Mouse (Mus musculus): ENCODE measurements at regions not wholly inside any gene's neighbourhood (a gene's known extent, or its start where the extent isn't known, plus 50 kb on each side); places are given as distances from the start of the nearest gene placed in this dataset.
"Not testable (repeated sequence)": the region's sequence is repeated elsewhere in the genome, so short reads cannot be mapped to it uniquely, and the experiment has no call there.

- ATAC-seq (ENCODE audit: low FRiP score, low TSS enrichment) (no peak), DNase-seq (no peak)
- Histone ChIP-seq H3K27me3 (ENCODE audit: control insufficient read depth, insufficient read depth, low read length) (no peaks in the 10 kb centered on the region), H3K27ac (replicated peaks; ENCODE audit: low read depth, low read length) (no peak overlapping the region), H3K4me1 (ENCODE audit: control insufficient read depth, insufficient read depth, low read length) (no peaks in the 10 kb centered on the region), H3K9ac (replicated peaks; ENCODE audit: low read length) (no peak overlapping the region), H3K4me3 (replicated peaks; ENCODE audit: low read depth, low read length) (no peak overlapping the region), H3K36me3 (ENCODE audit: control insufficient read depth, insufficient read depth, low read length) (no peaks in the 10 kb centered on the region), H3K9me3 (ENCODE audit: control insufficient read depth, low read length) (no peaks in the 10 kb centered on the region), H3K4me2 (ENCODE audit: low read length) (no peak overlapping the region)
Measured at GRCm38 (mm10) chr1:145139267-145139651, 364.0 kb upstream of the Rgs18 start.

GRCm38 (mm10) chr1:145138452-145139266 lies 363.4 kb upstream of the Rgs18 start:
- WGBS = 58% methylated on average over 2 of the region's 2 CpGs
- H3K36me3 ChIP-seq (ENCODE audit: control insufficient read depth, insufficient read depth, low read length) = no peaks in the 10 kb centered on the region
- no peaks in the 10 kb centered on the region for H3K27me3 ChIP-seq (ENCODE audit: control insufficient read depth, insufficient read depth, low read length)
- H3K9me3 ChIP-seq (ENCODE audit: control insufficient read depth, low read length) = no peaks in the 10 kb centered on the region
- ATAC-seq (ENCODE audit: low FRiP score, low TSS enrichment) (no peak), DNase-seq (peak; percentile 49)
- H3K4me2 ChIP-seq (ENCODE audit: low read length) = no peak overlapping the region
- no peak overlapping the region for H3K9ac ChIP-seq (replicated peaks; ENCODE audit: low read length)
- H3K27ac ChIP-seq (replicated peaks; ENCODE audit: low read depth, low read length) = no peak overlapping the region
- H3K4me1 ChIP-seq (ENCODE audit: control insufficient read depth, insufficient read depth, low read length) = no peaks in the 10 kb centered on the region
- H3K4me3 ChIP-seq (replicated peaks; ENCODE audit: low read depth, low read length) = no peak overlapping the region

- Histone ChIP-seq H3K4me1 (ENCODE audit: control insufficient read depth, insufficient read depth, low read length) (no peaks in the 10 kb centered on the region), H3K27me3 (ENCODE audit: control insufficient read depth, insufficient read depth, low read length) (no peaks in the 10 kb centered on the region), H3K36me3 (ENCODE audit: control insufficient read depth, insufficient read depth, low read length) (no peaks in the 10 kb centered on the region), H3K9me3 (ENCODE audit: control insufficient read depth, low read length) (no peaks in the 10 kb centered on the region), H3K4me2 (ENCODE audit: low read length) (no peak overlapping the region), H3K27ac (replicated peaks; ENCODE audit: low read depth, low read length) (no peak overlapping the region), H3K9ac (replicated peaks; ENCODE audit: low read length) (no peak overlapping the region), H3K4me3 (replicated peaks; ENCODE audit: low read depth, low read length) (no peak overlapping the region)
- WGBS = 79% methylated on average over 1 of the region's 1 CpGs
- no peak for ATAC-seq (ENCODE audit: low FRiP score, low TSS enrichment)
- no peak for DNase-seq
Measured at GRCm38 (mm10) chr1:145131020-145131419, 355.8 kb upstream of the Rgs18 start.

- no peaks in the 10 kb centered on the region for H3K9me3 ChIP-seq (ENCODE audit: control insufficient read depth, low read length)
- DNase-seq = no peak
- no peak overlapping the region for H3K9ac ChIP-seq (replicated peaks; ENCODE audit: low read length)
- H3K36me3 ChIP-seq (ENCODE audit: control insufficient read depth, insufficient read depth, low read length) = no peaks in the 10 kb centered on the region
- no peak overlapping the region for H3K27ac ChIP-seq (replicated peaks; ENCODE audit: low read depth, low read length)
- ATAC-seq (ENCODE audit: low FRiP score, low TSS enrichment) = no peak
- no peaks in the 10 kb centered on the region for H3K4me1 ChIP-seq (ENCODE audit: control insufficient read depth, insufficient read depth, low read length)
- H3K4me3 ChIP-seq (replicated peaks; ENCODE audit: low read depth, low read length) = no peak overlapping the region
- H3K4me2 ChIP-seq (ENCODE audit: low read length) = no peak overlapping the region
- no peaks in the 10 kb centered on the region for H3K27me3 ChIP-seq (ENCODE audit: control insufficient read depth, insufficient read depth, low read length)
- WGBS = 65% methylated on average over 1 of the region's 1 CpGs
Measured at GRCm38 (mm10) chr1:145113171-145113570, 337.9 kb upstream of the Rgs18 start.

GRCm38 (mm10) chr1:145106771-145107170 lies 331.5 kb upstream of the Rgs18 start:
- not testable (repeated sequence) for H3K4me3 ChIP-seq (replicated peaks; ENCODE audit: low read depth, low read length)

GRCm38 (mm10) chr1:145065255-145065854 lies 290.1 kb upstream of the Rgs18 start:
- H3K36me3 ChIP-seq (ENCODE audit: control insufficient read depth, insufficient read depth, low read length) = no peaks in the 10 kb centered on the region
- no peaks in the 10 kb centered on the region for H3K4me1 ChIP-seq (ENCODE audit: control insufficient read depth, insufficient read depth, low read length)
- no peak overlapping the region for H3K4me2 ChIP-seq (ENCODE audit: low read length)
- peak; percentile 43 for DNase-seq
- no peak overlapping the region for H3K9ac ChIP-seq (replicated peaks; ENCODE audit: low read length)
- no peak overlapping the region for H3K4me3 ChIP-seq (replicated peaks; ENCODE audit: low read depth, low read length)
- no peak overlapping the region for H3K27ac ChIP-seq (replicated peaks; ENCODE audit: low read depth, low read length)
- no peaks in the 10 kb centered on the region for H3K27me3 ChIP-seq (ENCODE audit: control insufficient read depth, insufficient read depth, low read length)
- WGBS = 82% methylated on average over 1 of the region's 1 CpGs
- ATAC-seq (ENCODE audit: low FRiP score, low TSS enrichment) = no peak; the same call in 1 of the 2 replicates
- H3K9me3 ChIP-seq (ENCODE audit: control insufficient read depth, low read length) = no peaks in the 10 kb centered on the region

More at GRCm38 (mm10) chr1:145106771-145107170, 331.5 kb upstream of the Rgs18 start:
- not testable (repeated sequence) for H3K9ac ChIP-seq (replicated peaks; ENCODE audit: low read length); H3K27me3 ChIP-seq (ENCODE audit: control insufficient read depth, insufficient read depth, low read length); H3K27ac ChIP-seq (replicated peaks; ENCODE audit: low read depth, low read length); H3K4me2 ChIP-seq (ENCODE audit: low read length); H3K36me3 ChIP-seq (ENCODE audit: control insufficient read depth, insufficient read depth, low read length); H3K9me3 ChIP-seq (ENCODE audit: control insufficient read depth, low read length); ATAC-seq (ENCODE audit: low FRiP score, low TSS enrichment); DNase-seq; H3K4me1 ChIP-seq (ENCODE audit: control insufficient read depth, insufficient read depth, low read length)
- WGBS = 89% methylated on average over 4 of the region's 4 CpGs

- Histone ChIP-seq H3K27me3 (ENCODE audit: control insufficient read depth, insufficient read depth, low read length) (no peaks in the 10 kb centered on the region), H3K4me2 (ENCODE audit: low read length) (no peak overlapping the region), H3K9me3 (ENCODE audit: control insufficient read depth, low read length) (no peaks in the 10 kb centered on the region), H3K9ac (replicated peaks; ENCODE audit: low read length) (no peak overlapping the region), H3K4me1 (ENCODE audit: control insufficient read depth, insufficient read depth, low read length) (no peaks in the 10 kb centered on the region), H3K4me3 (replicated peaks; ENCODE audit: low read depth, low read length) (no peak overlapping the region), H3K36me3 (ENCODE audit: control insufficient read depth, insufficient read depth, low read length) (no peaks in the 10 kb centered on the region), H3K27ac (replicated peaks; ENCODE audit: low read depth, low read length) (no peak overlapping the region)
- ATAC-seq (ENCODE audit: low FRiP score, low TSS enrichment) (no peak), DNase-seq (peak; percentile 17)
- 76% methylated on average over 3 of the region's 3 CpGs for WGBS
Measured at GRCm38 (mm10) chr1:145064384-145064783, 289.1 kb upstream of the Rgs18 start.

GRCm38 (mm10) chr1:145015623-145016022 lies 240.4 kb upstream of the Rgs18 start:
- Histone ChIP-seq H3K27me3 (ENCODE audit: control insufficient read depth, insufficient read depth, low read length) (no peaks in the 10 kb centered on the region), H3K4me2 (ENCODE audit: low read length) (no peak overlapping the region), H3K9me3 (ENCODE audit: control insufficient read depth, low read length) (no peaks in the 10 kb centered on the region), H3K27ac (replicated peaks; ENCODE audit: low read depth, low read length) (no peak overlapping the region), H3K36me3 (ENCODE audit: control insufficient read depth, insufficient read depth, low read length) (no peaks in the 10 kb centered on the region), H3K4me1 (ENCODE audit: control insufficient read depth, insufficient read depth, low read length) (no peaks in the 10 kb centered on the region), H3K9ac (replicated peaks; ENCODE audit: low read length) (no peak overlapping the region), H3K4me3 (replicated peaks; ENCODE audit: low read depth, low read length) (no peak overlapping the region)
- 84% methylated on average over 4 of the region's 4 CpGs for WGBS
- no peak for DNase-seq
- ATAC-seq (ENCODE audit: low FRiP score, low TSS enrichment) = no peak

- Histone ChIP-seq H3K27ac (replicated peaks; ENCODE audit: low read depth, low read length) (no peak overlapping the region), H3K9me3 (ENCODE audit: control insufficient read depth, low read length) (no peaks in the 10 kb centered on the region), H3K36me3 (ENCODE audit: control insufficient read depth, insufficient read depth, low read length) (no peaks in the 10 kb centered on the region), H3K9ac (replicated peaks; ENCODE audit: low read length) (no peak overlapping the region), H3K4me2 (ENCODE audit: low read length) (no peak overlapping the region), H3K4me1 (ENCODE audit: control insufficient read depth, insufficient read depth, low read length) (no peaks in the 10 kb centered on the region), H3K4me3 (replicated peaks; ENCODE audit: low read depth, low read length) (no peak overlapping the region), H3K27me3 (ENCODE audit: control insufficient read depth, insufficient read depth, low read length) (no peaks in the 10 kb centered on the region)
- ATAC-seq (ENCODE audit: low FRiP score, low TSS enrichment) = no peak
- DNase-seq = no peak
Measured at GRCm38 (mm10) chr1:145010833-145011232, 235.6 kb upstream of the Rgs18 start.

All from midbrain, embryonic 14.5 days (tissue).